Mouse (Mus musculus) brain, embryonic 14.5 days (tissue): ENCODE measurements around the gene Rspry1. TPM values are rescaled to one million over a fixed set of nuclear protein-coding genes. Genes with fewer than 3 reads are reported as not detected.
A peak's percentile ranks its signal among the peaks of the same experiment; 100 is the strongest.

ENCODE experiments used
- DNase-seq: peaks from one replicate; pipeline ENCODE4 v3.0.0-alpha.2; 2011; ENCODE audit warnings: low read depth
- CTCF ChIP-seq: fragments of 200-500 bp; IDR thresholded peaks from 2 replicates; pipeline ENCODE4 v1.5.1; 2012; ENCODE audit warnings: inconsistent platforms, mild to moderate bottlenecking, moderate library complexity, borderline replicate concordance; ENCODE audit not compliant: insufficient read depth, insufficient read length; ENCODE audit errors: extremely low read depth
- POLR2A ChIP-seq: fragments of 200-500 bp; IDR thresholded peaks from 2 replicates; pipeline ENCODE4 v1.6.1; 2012; ENCODE audit warnings: mild to moderate bottlenecking, inconsistent platforms, borderline replicate concordance; ENCODE audit not compliant: poor library complexity, insufficient read depth, insufficient read length, severe bottlenecking; ENCODE audit errors: extremely low read depth
- polyA plus RNA-seq: library from polyadenylated mRNA; depleted of rRNA; stranded (reverse); fragments of >200 nt; gene quantifications from 2 replicates; pipeline ENCODE4 v1.2.3, GENCODE M21; 2012

The Rspry1 gene
- polyA plus RNA-seq, 1 experiment: 31.7 TPM

DNA sequence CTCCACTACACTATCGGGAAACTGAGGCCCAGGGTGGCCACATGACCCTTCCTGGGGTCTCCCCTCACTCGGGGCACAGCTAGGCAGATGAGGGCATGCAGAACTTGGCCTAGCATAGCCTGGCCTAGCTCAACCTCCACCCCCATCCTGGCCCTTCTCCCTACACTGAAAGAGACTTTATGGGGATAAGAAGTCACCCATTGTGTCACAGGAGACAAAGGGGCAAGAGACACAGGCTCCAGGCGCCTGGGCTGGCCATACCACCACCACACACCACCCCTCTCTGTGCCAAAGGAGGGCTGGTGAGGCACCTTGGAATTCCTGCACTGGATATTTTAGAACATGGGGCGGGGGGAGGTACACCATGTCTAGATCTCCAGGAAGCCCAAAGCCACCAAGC lies 82.5 kb downstream of the Rspry1 start:
- DNase-seq: no peak
- no peak for TF ChIP-seq POLR2A
- TF ChIP-seq CTCF: no peak

DNA sequence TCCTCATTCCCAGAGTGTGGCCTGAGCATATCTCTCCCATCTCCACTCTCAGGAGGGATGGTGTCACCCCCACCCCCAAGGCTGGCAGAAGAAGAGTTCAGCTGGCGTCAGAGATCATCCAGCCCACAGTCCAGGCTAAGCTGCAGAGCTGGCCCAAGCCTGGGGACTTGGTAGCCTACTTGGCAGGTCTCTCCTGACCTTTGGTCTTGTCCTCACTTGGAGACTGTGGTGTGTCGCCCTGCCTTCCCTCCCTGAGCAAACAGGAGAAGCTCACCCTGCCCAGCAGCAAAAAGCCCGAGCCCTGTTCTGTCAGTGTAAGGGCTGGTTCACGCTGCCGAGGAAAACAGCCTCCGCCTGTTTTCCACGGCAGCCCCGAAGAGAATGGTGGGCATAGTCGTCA lies 84.2 kb downstream of the Rspry1 start:
- TF ChIP-seq CTCF (no peak), POLR2A (no peak)

DNA sequence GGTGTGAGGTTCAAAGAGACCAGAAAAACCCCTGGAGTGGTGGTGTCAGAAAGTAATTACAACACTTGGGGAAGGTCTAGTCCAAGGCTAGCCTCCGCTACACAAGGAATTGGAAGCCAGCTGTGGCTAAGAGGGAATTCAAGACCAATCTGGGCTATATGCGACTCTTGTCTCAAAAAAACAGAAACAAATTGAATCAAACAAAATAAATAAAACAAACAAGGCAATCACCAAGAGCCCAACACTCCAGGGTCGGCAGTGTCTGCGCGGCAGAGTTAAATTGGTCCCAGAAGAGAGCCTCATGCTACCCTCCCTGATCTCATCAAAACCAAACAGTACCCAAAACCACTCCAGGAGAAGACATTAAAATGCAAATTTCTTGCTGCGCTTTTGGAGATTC lies 93.0 kb downstream of the Rspry1 start:
- TF ChIP-seq CTCF: no peak
- TF ChIP-seq POLR2A: no peak
- DNase-seq: no peak

More for the DNA sequence above, 84.2 kb downstream of the Rspry1 start:
- no peak for DNase-seq

DNA sequence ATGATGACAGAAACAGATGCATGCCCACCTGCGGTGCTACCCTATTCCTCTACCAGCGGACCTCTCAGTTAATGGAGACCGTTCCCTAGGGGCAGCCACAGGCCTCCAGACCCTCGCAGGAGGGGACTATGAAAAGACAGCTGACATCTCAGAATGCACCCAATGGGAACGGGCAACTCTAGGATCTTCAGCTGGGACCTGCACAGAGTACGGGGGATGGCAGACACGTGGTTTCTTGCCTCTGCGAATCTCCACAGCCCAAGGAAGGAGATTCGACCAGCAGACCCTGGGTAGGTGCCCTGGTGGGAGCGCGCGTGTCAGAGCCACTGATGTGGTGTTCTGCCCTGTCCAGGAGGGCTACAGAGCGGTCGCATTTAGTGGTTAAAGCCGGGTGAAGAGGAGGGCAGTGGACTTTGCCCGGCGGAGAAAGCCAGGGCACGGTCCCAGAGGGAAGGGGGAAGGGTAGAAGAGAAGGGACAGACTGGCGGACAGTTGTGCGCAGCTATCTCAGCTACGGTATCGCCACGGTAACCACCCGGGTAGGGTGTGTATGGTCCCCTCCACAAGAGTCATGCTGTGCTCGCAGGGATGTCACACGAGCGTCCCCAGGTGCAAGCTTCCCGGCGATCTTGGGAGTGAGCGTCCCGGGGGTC lies 93.7 kb downstream of the Rspry1 start:
- DNase-seq: no peak

DNA sequence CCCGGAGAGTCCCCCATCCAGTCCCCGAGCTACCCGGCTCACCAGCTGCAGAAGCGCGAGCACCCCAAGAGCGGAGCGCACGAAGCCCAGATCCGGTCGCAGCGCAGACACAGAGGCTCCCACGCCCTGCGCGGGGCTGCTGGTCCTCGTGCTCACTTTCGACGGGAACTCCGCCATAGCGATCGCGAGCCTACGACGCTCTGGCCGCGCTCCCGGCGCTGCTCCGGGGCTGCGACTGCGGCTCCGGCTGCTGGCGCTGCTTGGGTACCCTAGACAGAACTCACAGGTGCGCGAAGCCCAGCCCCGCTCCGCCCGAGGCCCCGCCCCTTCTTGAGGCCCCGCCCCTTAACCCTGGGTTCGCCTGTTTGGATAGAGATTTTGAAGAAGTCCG lies 94.3 kb downstream of the Rspry1 start, which contains the start of gene Pllp:
Pllp (minus strand) TSS at position 285 of the 391 bp plus-strand sequence.
- DNase-seq: peak; percentile 64
- TF ChIP-seq CTCF (no peak), POLR2A (no peak)

More for the DNA sequence above, 93.7 kb downstream of the Rspry1 start:
- TF ChIP-seq CTCF: no peak
- TF ChIP-seq POLR2A: no peak

DNA sequence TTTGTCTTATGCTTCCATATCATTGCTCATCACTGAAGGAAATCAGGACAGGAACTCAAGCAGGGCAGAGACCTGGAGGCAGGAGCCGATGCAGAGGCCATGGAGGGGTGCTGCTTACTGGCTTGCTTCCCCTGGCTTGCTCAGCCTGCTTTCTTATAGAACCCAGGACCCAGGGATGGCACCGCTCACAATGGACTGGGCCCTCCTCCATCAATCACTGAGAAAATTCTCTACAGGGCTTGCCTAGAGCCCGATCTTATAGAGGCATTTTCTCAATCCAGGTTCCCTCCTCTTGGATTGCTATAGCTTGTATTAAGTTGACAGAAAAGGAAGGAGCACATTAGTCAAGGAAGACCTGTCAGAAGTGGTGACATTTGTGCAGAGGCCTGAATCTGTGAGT lies 94.8 kb downstream of the Rspry1 start:
- DNase-seq: no peak
- TF ChIP-seq POLR2A: no peak
- no peak for TF ChIP-seq CTCF

DNA sequence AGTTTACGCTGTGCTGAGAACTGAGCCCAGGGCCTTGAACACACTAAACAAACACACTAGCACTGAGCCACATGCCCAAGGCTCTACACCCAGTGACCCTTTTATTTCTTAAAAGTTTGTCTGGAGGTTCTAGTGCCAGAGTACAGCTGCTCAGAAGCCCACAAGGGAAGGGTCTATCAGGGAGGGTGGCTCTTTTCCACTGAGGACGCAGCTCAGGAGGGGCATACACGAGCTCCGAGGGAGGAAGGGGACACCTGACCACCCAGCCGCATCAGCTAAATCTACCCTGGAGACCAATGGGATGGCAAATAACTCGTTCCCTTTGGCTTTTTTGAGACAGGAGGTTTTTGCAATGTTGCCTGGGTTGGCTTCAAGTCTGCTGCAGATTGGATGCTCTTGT lies 96.2 kb downstream of the Rspry1 start:
- no peak for DNase-seq
- TF ChIP-seq CTCF: no peak
- no peak for TF ChIP-seq POLR2A

DNA sequence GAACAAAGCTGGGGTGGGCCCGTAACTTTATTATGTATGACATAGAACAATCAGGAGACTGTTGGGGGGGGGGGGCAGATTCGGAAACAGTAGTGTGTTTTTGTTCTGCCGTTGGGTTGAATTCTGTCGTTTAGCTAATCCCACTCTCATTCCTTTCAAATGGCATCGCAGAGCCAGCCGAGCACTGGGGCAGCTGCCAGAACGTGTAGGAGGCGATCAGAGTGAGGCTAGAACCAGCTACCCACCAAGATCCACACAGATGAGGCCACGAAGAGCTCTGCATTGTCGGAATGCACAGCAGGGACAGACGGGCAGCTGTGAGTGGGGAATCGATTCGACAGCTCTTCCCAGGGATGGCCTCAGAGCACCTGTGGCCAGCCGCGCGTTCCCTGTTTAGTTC lies 97.6 kb downstream of the Rspry1 start:
- DNase-seq: peak; percentile 26
- no peak for TF ChIP-seq POLR2A
- no peak for TF ChIP-seq CTCF

DNA sequence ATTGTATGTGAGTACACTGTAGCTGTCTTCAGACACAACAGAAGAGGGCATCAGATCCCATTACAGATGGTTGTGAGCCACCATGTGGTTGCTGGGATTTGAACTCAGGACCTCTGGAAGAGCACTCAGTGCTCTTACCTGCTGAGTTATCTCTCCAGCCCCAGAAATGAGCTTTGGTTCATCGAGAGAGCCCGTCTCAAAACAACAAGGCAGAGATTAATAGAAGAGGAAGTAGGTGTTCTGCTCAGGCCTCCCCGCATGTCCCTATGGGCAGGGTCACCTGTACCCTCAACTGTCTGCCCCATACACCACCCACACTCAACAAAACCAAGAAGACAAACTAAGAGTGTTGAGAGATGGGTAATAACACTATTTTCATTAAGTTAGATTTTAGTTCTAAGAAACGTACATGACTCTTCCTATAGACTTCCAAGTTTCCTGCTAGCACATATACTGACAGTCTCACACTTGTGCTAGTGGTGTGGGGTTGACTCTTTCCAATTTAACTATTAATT lies 98.7 kb downstream of the Rspry1 start:
- no peak for DNase-seq
- TF ChIP-seq POLR2A (no peak), CTCF (no peak)

DNA sequence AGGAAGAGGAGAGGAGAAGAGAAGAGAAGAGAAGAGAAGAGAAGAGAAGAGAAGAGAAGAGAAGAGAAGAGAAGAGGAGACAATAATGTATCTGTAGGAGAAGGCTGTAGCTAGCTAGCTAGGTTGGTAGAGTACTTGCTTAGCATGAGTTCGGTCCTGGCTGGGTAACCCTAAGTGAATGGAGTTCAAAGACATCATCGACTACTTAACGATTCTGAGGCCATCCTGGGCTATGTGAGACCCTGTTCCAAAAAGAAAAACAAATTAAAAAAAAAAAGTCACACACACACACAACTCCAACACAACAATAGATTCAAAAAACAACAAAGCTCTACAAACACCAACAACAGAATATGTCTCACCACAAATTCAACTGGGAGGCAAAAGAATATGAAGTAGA lies 100.4 kb downstream of the Rspry1 start:
- TF ChIP-seq POLR2A: no peak
- TF ChIP-seq CTCF: no peak

DNA sequence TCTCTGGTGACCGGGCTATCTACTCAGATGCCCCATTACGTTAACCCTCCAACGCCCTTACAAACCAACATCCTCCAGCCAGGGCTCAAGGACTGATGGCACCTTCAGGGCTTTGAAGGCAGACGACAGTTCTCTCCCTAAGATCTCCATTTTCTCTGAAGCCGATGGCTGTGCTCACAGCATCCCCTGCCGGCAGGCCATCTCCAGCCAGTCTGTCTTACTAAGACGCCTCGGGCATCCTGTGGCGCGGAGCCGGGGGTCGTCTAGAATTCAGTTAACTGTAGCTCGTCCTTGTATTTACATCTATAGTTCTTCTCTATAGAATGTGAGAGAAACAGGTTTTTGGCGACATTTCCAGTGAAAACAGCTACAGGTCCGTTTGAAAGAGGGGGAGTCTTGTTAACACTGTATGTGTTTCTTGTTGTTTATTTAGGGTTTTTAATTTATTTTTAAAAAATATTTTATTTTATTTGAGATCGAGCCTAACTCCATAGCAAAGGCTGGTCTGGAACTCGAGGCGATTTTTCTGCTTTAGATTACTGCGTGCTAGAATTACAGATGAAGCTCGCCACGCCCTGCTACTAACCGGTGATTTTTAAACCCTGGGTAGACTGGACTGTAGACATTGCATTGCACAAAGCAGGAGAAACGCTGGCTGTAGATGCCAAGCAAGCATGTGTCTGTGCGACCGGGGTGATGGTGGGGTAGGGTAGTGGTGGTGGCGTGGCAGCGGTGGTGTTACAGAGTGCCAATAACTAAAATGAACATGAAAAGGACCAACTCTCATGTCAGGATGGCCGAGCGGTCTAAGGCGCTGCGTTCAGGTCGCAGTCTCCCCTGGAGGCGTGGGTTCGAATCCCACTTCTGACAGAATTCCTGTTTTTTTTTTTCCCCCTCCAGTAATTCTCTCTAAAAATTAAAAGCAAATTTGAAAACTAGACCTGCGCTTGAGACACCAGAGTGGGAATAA lies 101.4 kb downstream of the Rspry1 start:
- TF ChIP-seq CTCF (peak; percentile 92), POLR2A (no peak)
- DNase-seq: peak; percentile 95

More for the DNA sequence above, 100.4 kb downstream of the Rspry1 start:
- no peak for DNase-seq

DNA sequence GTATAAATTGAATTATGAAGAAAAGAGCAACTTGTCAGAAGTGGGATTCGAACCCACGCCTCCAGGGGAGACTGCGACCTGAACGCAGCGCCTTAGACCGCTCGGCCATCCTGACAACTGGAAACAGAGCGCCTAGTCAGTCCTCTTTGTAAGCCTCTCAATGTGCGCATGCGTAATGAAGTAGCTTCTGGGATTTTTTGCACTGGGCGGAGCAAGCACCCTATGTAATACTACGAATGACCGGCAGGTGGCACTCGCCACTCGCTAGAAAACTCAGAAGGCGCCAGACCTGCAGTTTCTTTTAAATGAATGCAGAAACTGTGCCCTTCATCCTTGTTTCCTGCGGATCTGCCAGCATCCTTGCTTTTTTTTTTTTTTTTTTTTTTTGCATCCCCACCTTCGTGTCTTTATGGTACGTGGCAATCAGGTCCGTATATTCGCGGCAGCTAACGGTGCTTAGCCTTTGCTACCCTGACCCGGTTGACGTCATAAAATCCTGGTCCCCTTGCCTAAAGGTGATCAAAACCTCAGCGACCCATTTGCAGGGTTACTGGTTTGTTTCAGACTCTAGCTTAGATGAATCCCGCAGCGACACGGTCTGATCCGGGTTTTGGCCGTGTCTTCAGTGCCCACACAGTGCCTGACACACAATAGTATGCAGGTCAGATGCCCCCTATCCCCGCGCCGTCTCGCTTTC lies 102.4 kb downstream of the Rspry1 start:
- peak; percentile 99 for DNase-seq
- TF ChIP-seq CTCF (peak; percentile 96), POLR2A (no peak)

DNA sequence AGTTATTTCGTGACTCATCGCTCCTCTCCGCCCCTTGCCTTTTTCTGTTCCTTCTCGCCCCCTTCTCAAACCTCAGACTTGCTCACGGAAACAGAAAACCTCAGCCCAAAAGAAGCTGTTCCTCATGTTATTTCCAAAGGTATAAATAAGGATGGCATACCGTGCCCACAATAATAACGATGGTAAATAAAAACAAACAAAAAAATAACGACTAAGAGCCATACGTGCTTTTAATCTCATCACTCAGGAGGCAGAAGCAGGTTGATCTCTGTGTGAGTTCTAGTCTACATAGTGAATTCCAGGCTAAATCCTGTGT lies 102.9 kb downstream of the Rspry1 start:
- no peak for DNase-seq
- TF ChIP-seq CTCF: no peak
